ENCODE assay signal across 29 mouse cellular contexts in the genomic region with DNA sequence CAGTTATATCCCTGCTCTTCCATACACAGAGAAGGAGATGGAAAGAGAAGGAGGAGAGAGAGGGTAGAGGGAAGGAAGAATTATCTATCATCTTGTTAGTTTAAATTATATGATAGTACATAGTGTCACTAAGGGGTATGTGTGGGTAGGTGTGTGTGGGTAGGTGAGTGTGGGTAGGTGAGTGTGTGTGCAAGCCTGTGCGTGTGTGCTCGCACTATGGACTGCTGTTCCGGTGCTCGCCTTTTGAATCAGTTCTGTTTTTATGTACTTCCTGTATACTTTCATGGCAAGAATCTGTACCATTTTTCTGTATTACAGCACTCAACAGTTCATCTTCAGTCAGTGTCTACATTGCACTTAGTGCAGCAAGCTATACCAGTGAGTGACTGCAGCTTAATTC.
DNase-seq lines count a peak whose midpoint lies in the region; ATAC-seq and TF ChIP-seq lines count a peak whose summit lies in the region.
"Had no signal": no experiment of that assay in that cellular context is flagged by ENCODE, and none has a peak within 500 bp of the region (broad histone marks: within the 10 kb centered on the region; RNA-seq: fewer than 3 reads in every experiment).

No protein-coding gene starts in this region.

- no peak for TF ChIP-seq EP300 in heart, postnatal 0 days (IDR thresholded peaks at IDR 0.05; ENCODE audit: low read depth)

- no peak for TF ChIP-seq CTCF in heart, postnatal 0 days (IDR thresholded peaks at IDR 0.05; ENCODE audit: low read depth)

- H3K4me1 ChIP-seq in heart, postnatal 0 days (ENCODE audit: control insufficient read depth, insufficient read depth): peaks cover 36% of the 10 kb centered on the region

- no peak overlapping the region for H3K4me2 ChIP-seq in heart, postnatal 0 days (ENCODE audit: low read depth, low read length)
- H3K4me2 ChIP-seq: embryonic facial prominence, embryonic 12.5 days; embryonic facial prominence, embryonic 15.5 days; heart, embryonic 13.5 days; hindbrain, embryonic 13.5 days; intestine, embryonic 15.5 days had no signal

- H3K9ac ChIP-seq in heart, postnatal 0 days (replicated peaks; ENCODE audit: low read depth, low read length): no peak overlapping the region
- H3K9ac ChIP-seq: embryonic facial prominence, embryonic 12.5 days; embryonic facial prominence, embryonic 15.5 days; forebrain, postnatal 0 days; heart, embryonic 13.5 days; hindbrain, embryonic 13.5 days; intestine, embryonic 15.5 days had no signal

- no peaks in the 10 kb centered on the region for H3K27me3 ChIP-seq in heart, postnatal 0 days (ENCODE audit: control insufficient read depth, insufficient read depth, low read length)
- H3K27me3 ChIP-seq in splenic B cell, adult 2 months (ENCODE audit: control insufficient read depth, insufficient read depth, low read length, poor library complexity, severe bottlenecking): no peaks in the 10 kb centered on the region
- H3K27me3 ChIP-seq: CH12.LX; embryonic facial prominence, embryonic 12.5 days; embryonic facial prominence, embryonic 15.5 days; heart, embryonic 13.5 days; hindbrain, embryonic 13.5 days; intestine, embryonic 15.5 days; Patski had no signal

- ATAC-seq in heart, postnatal 0 days (ENCODE audit: insufficient read depth, low read depth): no peak
- peak; percentile 14 for ATAC-seq in activated CD4-positive, CD25-positive, alpha-beta regulatory T cell, adult 4 months
- ATAC-seq: forebrain, embryonic 14.5 days; forebrain, postnatal 0 days; hindbrain, embryonic 16.5 days; intestine, embryonic 15.5 days; Patski had no signal

- 0 out of 2 replicates have a peak overlapping the region, but pooled peaks have one; percentile 2 for H3K27ac ChIP-seq in heart, postnatal 0 days (ENCODE audit: low read depth)
- H3K27ac ChIP-seq: embryonic facial prominence, embryonic 12.5 days; embryonic facial prominence, embryonic 15.5 days; heart, adult 2 months; heart, embryonic 10.5 days; heart, embryonic 13.5 days; hindbrain, embryonic 10.5 days; hindbrain, embryonic 13.5 days; intestine, embryonic 15.5 days had no signal

- H3K36me3 ChIP-seq in heart, postnatal 0 days (replicated peaks; ENCODE audit: control insufficient read depth, insufficient read depth, low read length): no peaks in the 10 kb centered on the region
- H3K36me3 ChIP-seq in splenic B cell, adult 2 months (ENCODE audit: control insufficient read depth, insufficient read depth, low read length, poor library complexity, severe bottlenecking): no peaks in the 10 kb centered on the region
- H3K36me3 ChIP-seq: embryonic facial prominence, embryonic 12.5 days; embryonic facial prominence, embryonic 15.5 days; G1E; heart, embryonic 13.5 days; hindbrain, embryonic 10.5 days; hindbrain, embryonic 13.5 days; intestine, embryonic 15.5 days had no signal

- no peak overlapping the region for H3K4me3 ChIP-seq in heart, postnatal 0 days (ENCODE audit: low read depth, low read length)
- H3K4me3 ChIP-seq: embryonic facial prominence, embryonic 12.5 days; embryonic facial prominence, embryonic 15.5 days; gastrocnemius, adult 2 months; heart, adult 2 months; heart, embryonic 10.5 days; heart, embryonic 13.5 days; hindbrain, embryonic 10.5 days; hindbrain, embryonic 13.5 days; intestine, embryonic 15.5 days had no signal

- WGBS in heart, postnatal 0 days: 90% methylated on average over 4 of the region's 4 CpGs

- no peak for DNase-seq in heart, postnatal 0 days (ENCODE audit: low spot score)
- DNase-seq in heart, adult 18-20 months: no peak
- DNase-seq in CD4-positive, CD25-positive, alpha-beta regulatory T cell, adult 2 months (ENCODE audit: low read depth, low spot score): peak; percentile 32
- DNase-seq in splenic B cell, adult 2 months (ENCODE audit: low read depth, low spot score): peak; percentile 64
- no peak for DNase-seq in adrenal gland, postnatal 25 days
- DNase-seq in kidney, adult 8-10 months: no peak
- DNase-seq: adrenal gland, adult 8-10 months; adrenal gland, postnatal 36 days; cerebellum, adult 18-20 months; cerebellum, adult 9-10 months; cerebellum, postnatal 14 days; forebrain, postnatal 0 days; gastrocnemius, adult 2 months; gastrocnemius, postnatal 14 days; heart, adult 2 months; heart, postnatal 36 days had no signal

- no peaks in the 10 kb centered on the region for H3K9me3 ChIP-seq in heart, postnatal 0 days (replicated peaks; ENCODE audit: control insufficient read depth, low read length)
- H3K9me3 ChIP-seq: embryonic facial prominence, embryonic 12.5 days; embryonic facial prominence, embryonic 15.5 days; heart, embryonic 10.5 days; heart, embryonic 13.5 days; hindbrain, embryonic 10.5 days; hindbrain, embryonic 13.5 days; intestine, embryonic 15.5 days had no signal

Comparison
In these comparisons a context has a peak if more than half of its experiments do, and no peak if none do; other contexts are left out.
1. DNase-seq: peak in CD4-positive, CD25-positive, alpha-beta regulatory T cell, adult 2 months (single experiment) and splenic B cell, adult 2 months (single experiment); none in heart, postnatal 0 days (single experiment), heart, adult 18-20 months (0 of 2), adrenal gland, postnatal 25 days (single experiment) and kidney, adult 8-10 months (0 of 2).